ENCODE assay signal across 8 mouse cellular contexts in the genomic region with DNA sequence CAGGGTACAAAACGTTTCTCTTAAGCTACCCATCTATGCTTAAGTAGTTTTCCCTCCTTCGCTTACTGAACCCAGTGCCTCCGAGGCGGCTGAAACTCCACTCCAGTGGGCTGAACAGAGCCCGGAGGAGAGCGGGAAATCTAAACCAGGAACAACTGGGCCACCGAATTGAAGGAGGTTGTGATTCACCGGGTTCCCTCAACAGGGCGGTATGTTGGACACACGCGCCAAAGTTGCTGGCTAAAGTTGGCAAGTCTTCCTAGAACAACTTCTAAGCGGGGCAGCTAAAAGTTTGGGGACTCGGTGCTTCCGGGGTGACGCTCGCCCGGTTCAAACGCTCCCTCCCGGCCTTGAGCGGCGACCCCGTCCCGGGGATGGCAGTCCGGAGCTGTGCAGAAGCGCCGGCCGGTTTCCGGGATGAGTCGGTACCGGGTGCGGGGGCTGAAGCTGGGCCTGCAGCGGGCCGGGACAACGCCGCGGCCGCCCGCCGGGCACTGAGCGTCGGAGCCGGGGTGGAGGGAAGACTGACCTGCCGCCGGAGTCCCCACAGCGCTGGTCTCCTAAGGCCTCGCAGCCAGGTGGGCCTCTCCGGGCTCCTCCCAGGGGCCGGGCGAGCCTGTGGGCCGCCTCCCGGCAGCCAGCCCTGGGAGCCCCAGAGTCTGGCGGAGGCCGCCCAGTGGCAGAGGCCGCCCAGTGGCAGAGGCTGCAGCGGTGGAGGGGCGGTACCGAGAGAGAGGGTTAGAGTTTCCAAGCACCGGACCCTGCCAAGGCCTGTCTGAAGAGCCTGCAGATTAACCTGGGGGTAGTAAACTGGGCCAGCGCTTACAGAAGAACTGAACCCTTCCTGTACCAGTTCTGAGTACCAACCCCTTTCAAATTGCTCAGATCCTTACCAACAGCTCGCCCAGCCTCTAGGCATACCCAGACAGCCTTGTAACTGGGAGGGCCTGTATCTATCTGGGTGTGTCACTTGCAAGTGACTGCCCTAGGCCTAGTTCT. TPM values are rescaled to one million over a fixed set of nuclear protein-coding genes. Genes with fewer than 3 reads are reported as not detected.
A peak's percentile ranks its signal among the peaks of the same experiment; 100 is the strongest.
DNase-seq lines count a peak whose midpoint lies in the region; ATAC-seq lines count a peak whose summit lies in the region.

TSS of gene Gm6899 (plus strand) at position 181 of the 999 bp plus-strand sequence.
TSS of gene Vrk2 (minus strand) at position 939 of the 999 bp plus-strand sequence.

- H3K4me2 ChIP-seq in hindbrain, embryonic 14.5 days (replicated peaks) = peak within 1 kb of the TSS; percentile 97

- no peaks in the 10 kb centered on the region for H3K9me3 ChIP-seq in hindbrain, embryonic 14.5 days (ENCODE audit: control insufficient read depth, low read length)

- peak within 1 kb of the TSS; percentile 63 for H3K4me3 ChIP-seq in hindbrain, embryonic 14.5 days (replicated peaks; ENCODE audit: low read length)

- no peaks in the 10 kb centered on the region for H3K36me3 ChIP-seq in hindbrain, embryonic 14.5 days (replicated peaks; ENCODE audit: control insufficient read depth, insufficient read depth)

- no peaks in the 10 kb centered on the region for H3K27me3 ChIP-seq in hindbrain, embryonic 14.5 days (ENCODE audit: control insufficient read depth, insufficient read depth, low read length)

- peak within 1 kb of the TSS; percentile 9; the same call in 1 of the 2 replicates for H3K27ac ChIP-seq in hindbrain, embryonic 14.5 days

- H3K9ac ChIP-seq in hindbrain, embryonic 14.5 days = peak within 1 kb of the TSS; percentile 65

- under 1% methylated on average over 57 of the region's 60 CpGs for WGBS in hindbrain, embryonic 14.5 days

- intact Hi-C loops in left cerebral cortex, postnatal 36 days (cut with DNase I) = no loop called here

- peak; percentile 97 for ATAC-seq in hindbrain, embryonic 14.5 days (ENCODE audit: low FRiP score)

- H3K4me1 ChIP-seq in hindbrain, embryonic 14.5 days (replicated peaks; ENCODE audit: control insufficient read depth, insufficient read depth, low read length) = 0 out of 2 replicates have a peak, but pooled peaks cover 3% of the 10 kb centered on the region

- peak; percentile 71 for DNase-seq in WW6 (ENCODE audit: low read depth, low spot score)
- DNase-seq in cerebellum, postnatal 10 days = peak; percentile 54 to 70
- peak; percentile 19 to 54 for DNase-seq in frontal cortex, postnatal 10 days (ENCODE audit: low spot score in 2 of 2)
- DNase-seq in hindbrain, embryonic 14.5 days (ENCODE audit: low spot score) = peak; percentile 39
- peak; percentile 45 to 62 for DNase-seq in left cerebral cortex, postnatal 36 days (ENCODE audit: low spot score in 2 of 2)
- DNase-seq in mesoderm, embryonic 11.5 days (ENCODE audit: low read depth, low spot score) = peak; percentile 77
- peak; percentile 36 for DNase-seq in right cerebral cortex, postnatal 4 days
- peak; percentile 90 for DNase-seq in yolk sac, embryonic 10.5 days (ENCODE audit: low spot score)

RNA-seq across cellular contexts. Expression of gene Gm6899, which starts in this region (rescaled TPM):
- polyA plus RNA-seq in hindbrain, embryonic 14.5 days (2014; fragmentation: Nextera tagmentation; extraction: Ambion mirVana) = not detected in 2 replicates
- not detected for total RNA-seq in left cerebral cortex, postnatal 36 days (2021)

RNA-seq across cellular contexts. Expression of gene Vrk2, which starts in this region (rescaled TPM):
- 3.4 and 4.0 TPM in 2 replicates for polyA plus RNA-seq in hindbrain, embryonic 14.5 days (2014; fragmentation: Nextera tagmentation; extraction: Ambion mirVana)
- total RNA-seq in left cerebral cortex, postnatal 36 days (2021) = 1 to 10 TPM; 3.4 to 3.7 TPM

Comparison
In these comparisons a context has a peak if more than half of its experiments do, and no peak if none do; other contexts are left out.
1. Peak in every context shown above with its lines: DNase-seq, ATAC-seq, H3K4me3 ChIP-seq and H3K27ac ChIP-seq.
2. DNase-seq: peak in every context shown above with its lines; median percentile 90 in yolk sac, embryonic 10.5 days; 77 in mesoderm, embryonic 11.5 days; 71 in WW6; 62 in cerebellum, postnatal 10 days; 54 in left cerebral cortex, postnatal 36 days; 39 in hindbrain, embryonic 14.5 days; 36 in frontal cortex, postnatal 10 days; 36 in right cerebral cortex, postnatal 4 days.